Mouse (Mus musculus): ENCODE data around the gene Pla2g4e. TPM values are rescaled to one million over a fixed set of nuclear protein-coding genes. Genes with fewer than 3 reads are reported as not detected.

Gene Pla2g4e
- polyA plus RNA-seq, 1 experiment, result 17.2 TPM

DNA sequence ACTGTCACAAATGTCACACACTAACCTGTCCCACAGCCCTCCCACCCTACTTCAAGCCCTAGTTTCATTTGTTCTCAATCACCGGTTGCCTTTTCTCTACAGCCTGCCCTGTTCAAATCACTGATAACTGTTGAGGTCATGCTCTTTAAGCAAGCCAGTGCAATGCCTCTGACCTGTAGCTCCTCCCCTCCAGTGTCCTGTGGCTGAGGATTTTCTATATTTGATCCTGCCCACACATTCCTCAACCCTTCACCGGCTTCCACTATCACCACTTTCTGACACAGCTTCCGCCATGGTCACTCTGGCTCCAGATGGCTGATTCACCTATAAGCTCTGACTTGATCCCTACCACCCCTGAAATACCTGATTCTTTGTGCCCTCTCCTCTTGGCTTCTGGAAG, 97.1 kb downstream of the Pla2g4e start:
- H3K4me1 ChIP-seq (ENCODE audit: control insufficient read depth, insufficient read depth, low read length), result no peaks in the 10 kb centered on the region
- no peak for TF ChIP-seq CTCF (IDR thresholded peaks at IDR 0.05; ENCODE audit: extremely low read depth, insufficient read depth, low read length)
- no peak overlapping the region for H3K27ac ChIP-seq (ENCODE audit: insufficient read depth, low read length)
- H3K4me3 ChIP-seq (ENCODE audit: insufficient read depth, low read length), result no peak overlapping the region

DNA sequence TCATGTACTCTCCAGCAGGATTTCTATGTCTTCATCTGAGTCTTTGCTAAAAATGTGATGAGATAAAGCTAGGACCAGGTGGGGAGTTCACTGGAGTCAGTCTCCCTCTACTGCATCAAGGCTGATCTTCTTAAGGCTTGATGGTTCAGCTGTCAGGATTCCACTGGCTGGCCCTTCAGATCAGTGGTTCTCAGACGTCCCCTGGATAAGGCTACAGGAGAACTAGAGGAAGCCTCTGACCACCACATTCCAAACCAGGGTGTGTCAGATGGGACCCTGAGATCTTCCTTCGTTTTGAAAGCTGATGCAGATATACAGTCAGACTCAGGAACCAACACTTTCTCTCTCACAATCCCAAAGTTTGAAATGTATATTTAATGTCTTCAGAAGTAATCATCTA, 97.8 kb downstream of the Pla2g4e start:
- Histone ChIP-seq H3K4me1 (ENCODE audit: control insufficient read depth, insufficient read depth, low read length) (no peaks in the 10 kb centered on the region), H3K4me3 (ENCODE audit: insufficient read depth, low read length) (no peak overlapping the region)
- TF ChIP-seq POLR2A (IDR thresholded peaks at IDR 0.05; ENCODE audit: extremely low read depth, insufficient read depth, low read length) (no peak), CTCF (IDR thresholded peaks at IDR 0.05; ENCODE audit: extremely low read depth, insufficient read depth, low read length) (no peak)

DNA sequence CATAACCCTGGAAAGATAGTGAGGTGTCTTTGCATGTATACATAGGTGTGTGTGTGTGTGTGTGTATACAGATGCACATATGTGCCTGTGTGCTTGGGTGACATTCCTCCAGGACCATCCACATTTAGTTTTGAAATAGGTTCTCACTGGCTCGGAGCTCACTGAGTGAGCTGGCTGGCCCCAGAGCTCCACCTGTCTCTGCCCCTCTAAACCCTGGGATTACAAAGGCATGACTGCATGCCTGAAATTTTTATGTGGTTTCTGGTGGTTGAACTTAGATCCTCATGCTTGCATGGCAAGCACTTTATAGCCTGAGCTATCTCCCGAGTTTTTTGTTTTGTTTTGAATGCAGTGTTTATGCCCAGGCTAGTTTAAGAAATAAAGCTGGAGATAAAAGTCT, 98.6 kb downstream of the Pla2g4e start:
- Histone ChIP-seq H3K4me1 (ENCODE audit: control insufficient read depth, insufficient read depth, low read length) (no peaks in the 10 kb centered on the region), H3K4me3 (ENCODE audit: insufficient read depth, low read length) (no peak overlapping the region), H3K27ac (ENCODE audit: insufficient read depth, low read length) (no peak overlapping the region)
- TF ChIP-seq CTCF (IDR thresholded peaks at IDR 0.05; ENCODE audit: extremely low read depth, insufficient read depth, low read length) (no peak), POLR2A (IDR thresholded peaks at IDR 0.05; ENCODE audit: extremely low read depth, insufficient read depth, low read length) (no peak)

More for the DNA sequence above, 97.8 kb downstream of the Pla2g4e start:
- no peak overlapping the region for H3K27ac ChIP-seq (ENCODE audit: insufficient read depth, low read length)

GRCm38 (mm10) chr2:120144390-120144789, 100.7 kb downstream of the Pla2g4e start:
- Histone ChIP-seq H3K4me1 (ENCODE audit: control insufficient read depth, insufficient read depth, low read length) (no peaks in the 10 kb centered on the region), H3K27ac (ENCODE audit: insufficient read depth, low read length) (no peak overlapping the region), H3K4me3 (ENCODE audit: insufficient read depth, low read length) (no peak overlapping the region)
- TF ChIP-seq POLR2A (IDR thresholded peaks at IDR 0.05; ENCODE audit: extremely low read depth, insufficient read depth, low read length) (no peak), CTCF (IDR thresholded peaks at IDR 0.05; ENCODE audit: extremely low read depth, insufficient read depth, low read length) (no peak)

DNA sequence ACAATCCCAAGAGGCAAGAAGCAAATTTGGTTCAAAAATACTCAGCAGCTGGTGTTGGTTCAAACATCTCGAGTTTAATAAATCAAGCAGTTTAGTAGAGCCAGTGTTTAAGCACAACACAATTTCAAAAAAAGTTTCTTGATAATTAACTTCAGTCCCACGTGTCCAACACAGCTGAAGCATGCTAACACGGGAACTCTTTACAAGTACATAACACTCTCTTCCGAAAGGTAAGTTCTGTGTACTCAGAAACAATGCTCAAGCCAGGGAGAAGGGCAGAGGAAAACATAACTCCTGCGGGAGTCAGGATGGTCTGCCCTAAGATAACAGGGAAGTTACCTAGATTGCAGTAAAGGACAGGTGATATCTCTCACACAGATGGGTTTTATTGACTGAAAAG, 102.8 kb downstream of the Pla2g4e start:
- H3K4me3 ChIP-seq (ENCODE audit: insufficient read depth, low read length), result no peak overlapping the region
- no peaks in the 10 kb centered on the region for H3K4me1 ChIP-seq (ENCODE audit: control insufficient read depth, insufficient read depth, low read length)
- TF ChIP-seq POLR2A (IDR thresholded peaks at IDR 0.05; ENCODE audit: extremely low read depth, insufficient read depth, low read length) (no peak), CTCF (IDR thresholded peaks at IDR 0.05; ENCODE audit: extremely low read depth, insufficient read depth, low read length) (no peak)
- H3K27ac ChIP-seq (ENCODE audit: insufficient read depth, low read length), result no peak overlapping the region

- no peak for TF ChIP-seq POLR2A (IDR thresholded peaks at IDR 0.05; ENCODE audit: extremely low read depth, insufficient read depth, low read length)
- no peak for TF ChIP-seq CTCF (IDR thresholded peaks at IDR 0.05; ENCODE audit: extremely low read depth, insufficient read depth, low read length)
- Histone ChIP-seq H3K4me1 (ENCODE audit: control insufficient read depth, insufficient read depth, low read length) (no peaks in the 10 kb centered on the region), H3K4me3 (ENCODE audit: insufficient read depth, low read length) (no peak overlapping the region), H3K27ac (ENCODE audit: insufficient read depth, low read length) (no peak overlapping the region)
These were observed 103.5 kb downstream of the Pla2g4e start for GRCm38 (mm10) chr2:120141671-120142070.

DNA sequence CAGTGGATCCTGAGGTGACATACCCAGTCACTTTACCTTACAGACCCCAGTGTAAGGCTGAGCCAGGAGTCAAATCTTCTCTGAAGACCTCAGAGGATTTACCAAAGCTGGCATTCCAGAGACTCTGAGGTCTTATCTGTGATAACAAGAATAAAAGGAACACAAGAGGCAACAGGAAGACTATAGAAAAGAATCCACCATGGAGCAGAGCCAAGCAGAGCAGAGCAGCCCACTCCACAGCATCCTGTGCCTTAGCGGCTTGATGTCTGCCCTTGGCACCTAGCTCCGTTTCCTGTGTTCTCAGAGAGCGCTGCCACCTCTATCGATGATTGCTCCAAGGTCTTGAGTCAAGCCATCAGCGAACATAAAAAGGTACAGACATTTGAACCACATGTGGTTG, 104.8 kb downstream of the Pla2g4e start:
- no peaks in the 10 kb centered on the region for H3K4me1 ChIP-seq (ENCODE audit: control insufficient read depth, insufficient read depth, low read length)
- no peak for TF ChIP-seq CTCF (IDR thresholded peaks at IDR 0.05; ENCODE audit: extremely low read depth, insufficient read depth, low read length)
- H3K27ac ChIP-seq (ENCODE audit: insufficient read depth, low read length), result no peak overlapping the region
- H3K4me3 ChIP-seq (ENCODE audit: insufficient read depth, low read length), result no peak overlapping the region

- no peak overlapping the region for H3K4me3 ChIP-seq (ENCODE audit: insufficient read depth, low read length)
- TF ChIP-seq POLR2A (IDR thresholded peaks at IDR 0.05; ENCODE audit: extremely low read depth, insufficient read depth, low read length) (no peak), CTCF (IDR thresholded peaks at IDR 0.05; ENCODE audit: extremely low read depth, insufficient read depth, low read length) (no peak)
- H3K27ac ChIP-seq (ENCODE audit: insufficient read depth, low read length), result no peak overlapping the region
- H3K4me1 ChIP-seq (ENCODE audit: control insufficient read depth, insufficient read depth, low read length), result no peaks in the 10 kb centered on the region
These were observed 106.0 kb downstream of the Pla2g4e start for GRCm38 (mm10) chr2:120139091-120139490.

DNA sequence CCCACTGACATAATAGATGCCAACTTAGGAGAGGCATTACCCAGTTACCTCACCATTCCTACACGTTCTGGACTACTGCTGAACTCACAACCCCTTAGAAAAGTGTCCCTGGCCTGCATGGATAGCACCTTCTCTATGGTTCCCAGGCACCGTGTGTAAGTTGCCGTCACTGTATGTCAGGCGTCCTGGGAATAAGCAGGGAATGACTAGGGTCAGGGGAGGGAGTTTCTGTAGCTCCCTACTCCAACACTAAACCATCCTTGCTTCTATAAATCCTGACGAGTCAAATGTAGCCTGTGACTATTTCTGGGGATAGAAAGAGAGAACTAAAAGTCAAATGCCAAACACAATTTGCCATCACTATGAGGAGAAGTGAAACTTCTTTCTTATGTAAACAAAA, 107.9 kb downstream of the Pla2g4e start:
- Histone ChIP-seq H3K4me3 (ENCODE audit: insufficient read depth, low read length) (no peak overlapping the region), H3K27ac (ENCODE audit: insufficient read depth, low read length) (0 out of 2 replicates have a peak overlapping the region, but pooled peaks have one; percentile 19), H3K4me1 (ENCODE audit: control insufficient read depth, insufficient read depth, low read length) (no peaks in the 10 kb centered on the region)
- no peak for TF ChIP-seq CTCF (IDR thresholded peaks at IDR 0.05; ENCODE audit: extremely low read depth, insufficient read depth, low read length)
- no peak for TF ChIP-seq POLR2A (IDR thresholded peaks at IDR 0.05; ENCODE audit: extremely low read depth, insufficient read depth, low read length)

DNA sequence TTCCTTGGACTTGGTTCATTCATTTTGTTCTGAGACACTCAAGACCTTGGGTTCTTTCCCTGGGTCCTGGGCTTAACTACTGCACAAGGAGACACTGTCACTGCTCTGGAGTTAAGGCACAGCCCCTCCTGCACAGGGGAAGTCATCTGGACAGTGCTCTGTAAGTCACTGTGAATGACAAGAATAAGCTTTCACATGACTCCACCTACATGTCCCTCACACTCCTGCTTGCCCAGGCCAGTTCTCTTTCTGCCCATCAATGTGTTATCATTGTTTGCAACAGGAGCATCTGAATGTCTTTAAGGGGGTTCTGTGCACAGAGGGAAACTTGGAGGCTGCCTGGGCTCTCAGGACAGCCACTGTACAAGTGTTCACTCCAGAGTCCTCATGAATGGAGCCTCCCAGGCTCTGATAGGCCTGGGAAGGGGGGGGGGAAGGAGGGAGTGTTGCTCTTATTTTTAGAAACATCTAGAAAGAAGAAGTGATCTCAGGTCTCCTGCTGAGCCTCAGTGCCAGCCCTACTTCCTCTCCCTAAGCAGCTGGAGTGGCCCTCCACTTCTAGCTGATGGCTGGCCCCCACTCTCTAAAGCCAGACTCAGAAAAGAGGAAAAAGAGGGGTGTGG, 110.6 kb downstream of the Pla2g4e start:
- Histone ChIP-seq H3K27ac (ENCODE audit: insufficient read depth, low read length) (no peak overlapping the region), H3K4me3 (ENCODE audit: insufficient read depth, low read length) (no peak overlapping the region), H3K4me1 (ENCODE audit: control insufficient read depth, insufficient read depth, low read length) (no peaks in the 10 kb centered on the region)
- no peak for TF ChIP-seq POLR2A (IDR thresholded peaks at IDR 0.05; ENCODE audit: extremely low read depth, insufficient read depth, low read length)
- no peak for TF ChIP-seq CTCF (IDR thresholded peaks at IDR 0.05; ENCODE audit: extremely low read depth, insufficient read depth, low read length)
